Mouse (Mus musculus) olfactory bulb, adult 2 months (tissue): ENCODE results near the gene Cblb. TPM values are rescaled to one million over a fixed set of nuclear protein-coding genes. Genes with fewer than 3 reads are reported as not detected.

ENCODE experiments used
- H3K27ac ChIP-seq: fragments of 200-500 bp; 2 replicates; pipeline ENCODE4 v1.5.1; 2012; ENCODE audit warnings: low read depth, low read length; ENCODE audit not compliant: insufficient read depth
- H3K4me1 ChIP-seq: fragments of 200-500 bp; 2 replicates; pipeline ENCODE4 v1.6.1; 2012; ENCODE audit warnings: low read length; ENCODE audit not compliant: control insufficient read depth, insufficient read depth
- H3K4me3 ChIP-seq: fragments of 200-500 bp; 2 replicates; pipeline ENCODE4 v1.5.1; 2012; ENCODE audit warnings: mild to moderate bottlenecking, low read depth, low read length, moderate library complexity; ENCODE audit not compliant: insufficient read depth
- CTCF ChIP-seq: fragments of 200-500 bp; IDR thresholded peaks from 2 replicates; pipeline ENCODE4 v1.5.1; 2012; ENCODE audit warnings: low read depth, mild to moderate bottlenecking, low read length, moderate library complexity; ENCODE audit not compliant: insufficient read depth
- POLR2A ChIP-seq: fragments of 200-500 bp; IDR thresholded peaks from 2 replicates; pipeline ENCODE4 v1.6.1; 2012; ENCODE audit warnings: mild to moderate bottlenecking, low read depth, low read length, moderate library complexity; ENCODE audit not compliant: insufficient read depth
- WGBS: fragments of 180-500 bp; shearing (Covaris S2); methylation state at CpG from one replicate; pipeline ENCODE4 v1.1.7; 2018; 5-methylcytosine and 5-hydroxymethylcytosine counted together
- polyA plus RNA-seq: library from polyadenylated mRNA; stranded (reverse); fragments of >200 nt; gene quantifications from 2 replicates; pipeline ENCODE4 v1.2.4, GENCODE M21; 2012; ENCODE audit warnings: low replicate concordance; ENCODE audit not compliant: missing spikeins, insufficient read depth, insufficient read length

Cblb gene
- polyA plus RNA-seq, 1 experiment: not detected

DNA sequence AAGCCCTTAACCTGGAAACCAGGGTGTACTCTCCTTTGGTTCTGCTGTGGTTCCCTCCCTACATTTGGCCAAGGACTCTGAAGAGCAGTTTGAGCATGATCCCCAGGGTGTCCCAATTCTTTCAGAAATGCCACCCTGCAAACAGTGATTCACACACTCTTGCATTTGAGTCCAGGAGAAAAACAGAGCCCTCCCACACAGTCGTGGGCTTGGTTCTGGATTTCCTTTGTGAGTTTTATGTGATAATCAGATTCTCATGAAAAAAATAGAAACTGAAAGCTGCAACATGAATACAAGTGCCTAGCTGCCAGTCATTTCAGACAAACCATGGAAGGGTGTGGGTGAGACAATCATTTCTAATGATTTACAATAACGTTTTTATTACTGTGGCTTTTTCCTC, 198.9 kb downstream of the Cblb start:
- TF ChIP-seq POLR2A (no peak), CTCF (no peak)
- Histone ChIP-seq H3K4me1 (0 out of 2 replicates have a peak, but pooled peaks cover 3% of the 10 kb centered on the region), H3K4me3 (no peak overlapping the region), H3K27ac (no peak overlapping the region)
- 47% methylated on average over 2 of the region's 2 CpGs for whole genome bisulfite sequencing

GRCm38 (mm10) chr16:52242144-52242543, 211.1 kb downstream of the Cblb start:
- H3K4me3 ChIP-seq: no peak overlapping the region
- TF ChIP-seq POLR2A (no peak), CTCF (no peak)
- 100% methylated on average over 2 of the region's 2 CpGs for WGBS

DNA sequence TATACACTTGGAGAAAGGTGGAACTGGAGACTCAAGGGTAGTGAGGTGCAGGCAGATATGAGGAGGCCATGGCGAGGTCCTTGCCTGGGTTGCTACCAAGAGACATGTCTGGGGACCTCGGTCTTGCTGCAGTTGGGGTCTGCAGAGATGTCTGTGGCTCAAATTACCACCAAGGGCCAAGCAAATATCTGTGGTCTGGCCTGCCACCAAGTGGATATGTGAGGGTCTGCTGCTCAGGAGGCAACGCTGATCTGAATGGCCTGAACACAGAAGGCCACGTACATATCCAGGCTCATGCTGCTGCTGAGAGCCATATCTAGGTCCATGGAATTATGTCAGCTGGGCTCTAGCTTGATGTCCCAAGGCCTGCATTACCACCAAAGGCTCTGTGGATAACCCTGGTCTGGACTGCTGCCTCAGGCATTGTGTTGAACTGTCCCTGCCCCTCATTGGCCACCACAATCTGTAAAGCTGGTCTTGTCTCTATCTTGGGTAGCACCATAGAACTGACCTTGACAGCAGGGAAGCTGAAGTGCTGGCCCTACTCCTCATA, 212.5 kb downstream of the Cblb start:
- 88% methylated on average over 4 of the region's 4 CpGs for WGBS
- TF ChIP-seq POLR2A (no peak), CTCF (no peak)
- H3K4me1 ChIP-seq: no peaks in the 10 kb centered on the region

More at GRCm38 (mm10) chr16:52242144-52242543, 211.1 kb downstream of the Cblb start:
- no peak overlapping the region for H3K27ac ChIP-seq
- no peaks in the 10 kb centered on the region for H3K4me1 ChIP-seq

DNA sequence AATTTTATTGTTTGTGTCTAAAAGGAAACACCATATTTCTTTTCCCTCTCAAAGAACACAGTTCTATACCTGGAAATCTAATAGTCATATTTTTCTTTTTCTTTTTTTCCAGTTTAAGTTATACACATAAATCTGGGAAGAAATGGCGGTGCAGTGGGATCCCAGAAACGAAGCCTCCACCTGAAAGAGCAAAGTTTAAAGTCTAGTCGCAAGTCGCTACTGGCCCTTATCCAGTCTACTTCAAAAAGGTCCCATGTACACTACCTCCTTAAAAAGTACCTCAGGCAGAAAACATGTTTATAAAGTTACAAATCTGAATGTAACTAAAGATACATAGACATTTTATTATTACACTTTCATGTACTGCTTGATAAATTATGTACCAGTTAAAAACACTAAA, 219.2 kb downstream of the Cblb start:
- TF ChIP-seq POLR2A (no peak), CTCF (no peak)
- WGBS: 93% methylated on average over 4 of the region's 4 CpGs
- no peak overlapping the region for H3K4me3 ChIP-seq

More for the DNA sequence above, 212.5 kb downstream of the Cblb start:
- Histone ChIP-seq H3K4me3 (no peak overlapping the region), H3K27ac (no peak overlapping the region)

GRCm38 (mm10) chr16:52250935-52251334, 219.9 kb downstream of the Cblb start:
- Histone ChIP-seq H3K27ac (no peak overlapping the region), H3K4me1 (no peaks in the 10 kb centered on the region), H3K4me3 (no peak overlapping the region)
- TF ChIP-seq CTCF (no peak), POLR2A (no peak)
- 83% methylated on average over 4 of the region's 4 CpGs for WGBS

More for the DNA sequence above, 219.2 kb downstream of the Cblb start:
- no peaks in the 10 kb centered on the region for H3K4me1 ChIP-seq
- H3K27ac ChIP-seq: no peak overlapping the region
